Mouse (Mus musculus): Measurements from ENCODE around the gene Supt20.

Supt20 gene

GRCm38 (mm10) chr3:54692202-54693055 lies at the start of gene Supt20:
Supt20 (plus strand) TSS chr3:54692807.
- DNase-seq (ENCODE audit: low spot score in 2 of 2): peak; percentile 90 to 93

GRCm38 (mm10) chr3:54642851-54643250 lies 49.8 kb upstream of the Supt20 start:
- no peak for DNase-seq (ENCODE audit: low spot score in 2 of 2)

- DNase-seq (ENCODE audit: low spot score in 2 of 2): no peak
Measured at GRCm38 (mm10) chr3:54647583-54647982, 45.0 kb upstream of the Supt20 start.

- DNase-seq (ENCODE audit: low spot score in 2 of 2): no peak
Measured at GRCm38 (mm10) chr3:54651576-54651975, 41.0 kb upstream of the Supt20 start.

- DNase-seq (ENCODE audit: low spot score in 2 of 2): no peak
Measured at GRCm38 (mm10) chr3:54654169-54654568, 38.4 kb upstream of the Supt20 start.

GRCm38 (mm10) chr3:54657090-54657489 lies 35.5 kb upstream of the Supt20 start:
- DNase-seq (ENCODE audit: low spot score in 2 of 2): no peak

- no peak for DNase-seq (ENCODE audit: low spot score in 2 of 2)
Measured at GRCm38 (mm10) chr3:54657888-54658626, 34.5 kb upstream of the Supt20 start.

- no peak for DNase-seq (ENCODE audit: low spot score in 2 of 2)
Measured at GRCm38 (mm10) chr3:54659736-54660135, 32.9 kb upstream of the Supt20 start.

- no peak for DNase-seq (ENCODE audit: low spot score in 2 of 2)
Measured at GRCm38 (mm10) chr3:54662411-54662810, 30.2 kb upstream of the Supt20 start.

- no peak for DNase-seq (ENCODE audit: low spot score in 2 of 2)
Measured at GRCm38 (mm10) chr3:54668141-54668540, 24.5 kb upstream of the Supt20 start.

- DNase-seq (ENCODE audit: low spot score in 2 of 2): no peak
Measured at GRCm38 (mm10) chr3:54668722-54669121, 23.9 kb upstream of the Supt20 start.

- no peak for DNase-seq (ENCODE audit: low spot score in 2 of 2)
Measured at GRCm38 (mm10) chr3:54669559-54669958, 23.0 kb upstream of the Supt20 start.

GRCm38 (mm10) chr3:54672111-54672510 lies 20.5 kb upstream of the Supt20 start:
- DNase-seq (ENCODE audit: low spot score in 2 of 2): no peak

GRCm38 (mm10) chr3:54672557-54673529 lies 19.8 kb upstream of the Supt20 start:
- peak; percentile 19 to 26 for DNase-seq (ENCODE audit: low spot score in 2 of 2)

GRCm38 (mm10) chr3:54676818-54677217 lies 15.8 kb upstream of the Supt20 start:
- DNase-seq (ENCODE audit: low spot score in 2 of 2): no peak

GRCm38 (mm10) chr3:54681310-54682204 lies 11.1 kb upstream of the Supt20 start:
- DNase-seq (ENCODE audit: low spot score in 2 of 2): no peak

GRCm38 (mm10) chr3:54685202-54685601 lies 7.4 kb upstream of the Supt20 start:
- no peak for DNase-seq (ENCODE audit: low spot score in 2 of 2)

GRCm38 (mm10) chr3:54687245-54687644 lies 5.4 kb upstream of the Supt20 start:
- DNase-seq (ENCODE audit: low spot score in 2 of 2): no peak

GRCm38 (mm10) chr3:54689091-54689490 lies 3.5 kb upstream of the Supt20 start:
- DNase-seq (ENCODE audit: low spot score in 2 of 2): no peak

- no peak for DNase-seq (ENCODE audit: low spot score in 2 of 2)
Measured at GRCm38 (mm10) chr3:54693056-54693415, 429 bp downstream of the Supt20 start.
